ENCODE assay signal across 29 mouse cellular contexts in genomic region chr2:116586203-116586959, GRCm38 (mm10).
DNase-seq lines count a peak whose midpoint lies in the region; ATAC-seq lines count a peak whose summit lies in the region.
"Had no signal": no experiment of that assay in that cellular context is flagged by ENCODE, and none has a peak within 500 bp of the region (broad histone marks: within the 10 kb centered on the region; RNA-seq: fewer than 3 reads in every experiment).

No protein-coding gene starts in this region.

- no peak overlapping the region for H3K9ac ChIP-seq in midbrain, embryonic 15.5 days
- H3K9ac ChIP-seq in hindbrain, embryonic 14.5 days, result no peak overlapping the region
- H3K9ac ChIP-seq in midbrain, embryonic 16.5 days (ENCODE audit: low read depth, low read length), result no peak overlapping the region
- H3K9ac ChIP-seq in intestine, embryonic 15.5 days, result no peak overlapping the region
- H3K9ac ChIP-seq: limb, embryonic 13.5 days; lung, embryonic 15.5 days; midbrain, embryonic 12.5 days; stomach, embryonic 15.5 days had no signal

- 75% methylated on average over 11 of the region's 11 CpGs for WGBS in midbrain, embryonic 15.5 days
- 88% methylated on average over 11 of the region's 11 CpGs for WGBS in midbrain, embryonic 10.5 days
- WGBS in hindbrain, embryonic 14.5 days, result 59% methylated on average over 11 of the region's 11 CpGs
- WGBS in midbrain, embryonic 16.5 days, result 66% methylated on average over 11 of the region's 11 CpGs
- 74% methylated on average over 11 of the region's 11 CpGs for WGBS in intestine, embryonic 15.5 days

- no peaks in the 10 kb centered on the region for H3K36me3 ChIP-seq in midbrain, embryonic 15.5 days (replicated peaks)
- H3K36me3 ChIP-seq in midbrain, embryonic 10.5 days, result no peaks in the 10 kb centered on the region
- no peaks in the 10 kb centered on the region for H3K36me3 ChIP-seq in hindbrain, embryonic 14.5 days (replicated peaks; ENCODE audit: control insufficient read depth, insufficient read depth)
- no peaks in the 10 kb centered on the region for H3K36me3 ChIP-seq in midbrain, embryonic 16.5 days (ENCODE audit: control insufficient read depth, insufficient read depth, low read length)
- no peaks in the 10 kb centered on the region for H3K36me3 ChIP-seq in intestine, embryonic 15.5 days
- H3K36me3 ChIP-seq: limb, embryonic 13.5 days; lung, embryonic 15.5 days; midbrain, embryonic 12.5 days; stomach, embryonic 15.5 days had no signal

- DNase-seq in midbrain, embryonic 10.5 days (ENCODE audit: low spot score), result no peak
- DNase-seq in hindbrain, embryonic 14.5 days (ENCODE audit: low spot score), result peak; percentile 36
- DNase-seq: adrenal gland, adult 2 months; adrenal gland, postnatal 36 days; B cell, adult 2 months; cerebellum, adult 2 months; cerebellum, postnatal 14 days; gastrocnemius, adult 2 months; gastrocnemius, postnatal 36 days; heart, adult 18-20 months; heart, postnatal 36 days; kidney, postnatal 36 days; right cerebral cortex, postnatal 14 days; thymus, postnatal 14 days had no signal

- peak; percentile 52; the same call in 1 of the 2 replicates for ATAC-seq in midbrain, embryonic 15.5 days (replicated peaks)
- ATAC-seq in hindbrain, embryonic 14.5 days (ENCODE audit: low FRiP score), result peak; percentile 60; the same call in 1 of the 2 replicates
- peak; percentile 67 for ATAC-seq in midbrain, embryonic 16.5 days
- ATAC-seq in intestine, embryonic 15.5 days, result no peak
- no peak for ATAC-seq in inflammation-experienced regulatory T-cells, adult 6 months
- ATAC-seq: activated CD4-positive, CD25-positive, alpha-beta regulatory T cell, adult 4 months; forebrain, embryonic 16.5 days had no signal

- H3K4me1 ChIP-seq in midbrain, embryonic 15.5 days, result no peaks in the 10 kb centered on the region
- no peaks in the 10 kb centered on the region for H3K4me1 ChIP-seq in midbrain, embryonic 10.5 days
- H3K4me1 ChIP-seq in hindbrain, embryonic 14.5 days (replicated peaks; ENCODE audit: control insufficient read depth, insufficient read depth, low read length), result no peaks in the 10 kb centered on the region
- H3K4me1 ChIP-seq in midbrain, embryonic 16.5 days (ENCODE audit: control insufficient read depth, insufficient read depth, low read length), result no peaks in the 10 kb centered on the region
- H3K4me1 ChIP-seq in intestine, embryonic 15.5 days (replicated peaks), result no peaks in the 10 kb centered on the region
- H3K4me1 ChIP-seq: limb, embryonic 13.5 days; lung, embryonic 15.5 days; midbrain, embryonic 12.5 days; stomach, embryonic 15.5 days had no signal

- no peak overlapping the region for H3K4me3 ChIP-seq in midbrain, embryonic 15.5 days
- H3K4me3 ChIP-seq in midbrain, embryonic 10.5 days, result no peak overlapping the region
- H3K4me3 ChIP-seq in hindbrain, embryonic 14.5 days (replicated peaks; ENCODE audit: low read length), result no peak overlapping the region
- H3K4me3 ChIP-seq in midbrain, embryonic 16.5 days (ENCODE audit: low read depth, low read length), result no peak overlapping the region
- H3K4me3 ChIP-seq in intestine, embryonic 15.5 days (replicated peaks), result no peak overlapping the region
- H3K4me3 ChIP-seq: erythroblast, embryonic 14.5 days; gastrocnemius, adult 2 months; limb, embryonic 13.5 days; lung, embryonic 15.5 days; midbrain, embryonic 12.5 days; myocyte; stomach, embryonic 15.5 days had no signal

- no peaks in the 10 kb centered on the region for H3K27me3 ChIP-seq in midbrain, embryonic 15.5 days (replicated peaks)
- no peaks in the 10 kb centered on the region for H3K27me3 ChIP-seq in midbrain, embryonic 10.5 days (ENCODE audit: low read depth, poor library complexity, severe bottlenecking)
- no peaks in the 10 kb centered on the region for H3K27me3 ChIP-seq in hindbrain, embryonic 14.5 days (ENCODE audit: control insufficient read depth, insufficient read depth, low read length)
- no peaks in the 10 kb centered on the region for H3K27me3 ChIP-seq in midbrain, embryonic 16.5 days (ENCODE audit: control insufficient read depth, insufficient read depth, low read depth, low read length)
- H3K27me3 ChIP-seq in intestine, embryonic 15.5 days (replicated peaks), result no peaks in the 10 kb centered on the region
- H3K27me3 ChIP-seq: CH12.LX; limb, embryonic 13.5 days; lung, embryonic 15.5 days; midbrain, embryonic 12.5 days; stomach, embryonic 15.5 days had no signal

- H3K27ac ChIP-seq in midbrain, embryonic 15.5 days, result no peak overlapping the region
- no peak overlapping the region for H3K27ac ChIP-seq in midbrain, embryonic 10.5 days (replicated peaks)
- peak overlapping the region; percentile 38; the same call in 1 of the 2 replicates for H3K27ac ChIP-seq in hindbrain, embryonic 14.5 days
- H3K27ac ChIP-seq in midbrain, embryonic 16.5 days (ENCODE audit: low read length), result no peak overlapping the region
- no peak overlapping the region for H3K27ac ChIP-seq in intestine, embryonic 15.5 days
- H3K27ac ChIP-seq: gastrocnemius, adult 2 months; limb, embryonic 13.5 days; lung, embryonic 15.5 days; midbrain, embryonic 12.5 days; stomach, embryonic 15.5 days had no signal

- H3K4me2 ChIP-seq in midbrain, embryonic 15.5 days, result no peak overlapping the region
- no peak overlapping the region for H3K4me2 ChIP-seq in hindbrain, embryonic 14.5 days (replicated peaks)
- no peak overlapping the region for H3K4me2 ChIP-seq in midbrain, embryonic 16.5 days (ENCODE audit: low read length)
- no peak overlapping the region for H3K4me2 ChIP-seq in intestine, embryonic 15.5 days (replicated peaks)
- H3K4me2 ChIP-seq: heart, embryonic 11.5 days; limb, embryonic 13.5 days; liver, embryonic 11.5 days; lung, embryonic 15.5 days; midbrain, embryonic 12.5 days; stomach, embryonic 15.5 days had no signal

- H3K9me3 ChIP-seq in midbrain, embryonic 15.5 days, result no peaks in the 10 kb centered on the region
- H3K9me3 ChIP-seq in midbrain, embryonic 10.5 days (replicated peaks), result no peaks in the 10 kb centered on the region
- no peaks in the 10 kb centered on the region for H3K9me3 ChIP-seq in hindbrain, embryonic 14.5 days (ENCODE audit: control insufficient read depth, low read length)
- no peaks in the 10 kb centered on the region for H3K9me3 ChIP-seq in midbrain, embryonic 16.5 days (replicated peaks; ENCODE audit: control insufficient read depth, low read length, poor library complexity, severe bottlenecking)
- H3K9me3 ChIP-seq in intestine, embryonic 15.5 days, result no peaks in the 10 kb centered on the region
- H3K9me3 ChIP-seq: limb, embryonic 13.5 days; lung, embryonic 15.5 days; midbrain, embryonic 12.5 days; stomach, embryonic 15.5 days had no signal

Comparison
In these comparisons a context has a peak if more than half of its experiments do, and no peak if none do; other contexts are left out.
1. ATAC-seq: peak in midbrain, embryonic 15.5 days (single experiment), hindbrain, embryonic 14.5 days (single experiment) and midbrain, embryonic 16.5 days (single experiment); none in intestine, embryonic 15.5 days (single experiment) and inflammation-experienced regulatory T-cells, adult 6 months (single experiment).